15 mouse cellular contexts compared by ENCODE assay signal in genomic region chr14:71104617-71105016, GRCm38 (mm10).
"Had no signal": no experiment of that assay in that cellular context is flagged by ENCODE, and none has a peak within 500 bp of the region (broad histone marks: within the 10 kb centered on the region; RNA-seq: fewer than 3 reads in every experiment).

No protein-coding gene starts in this region.

- H3K4me3 ChIP-seq: neural tube, embryonic 13.5 days; neural tube, embryonic 15.5 days; stomach, embryonic 15.5 days had no signal

- DNase-seq: retina, postnatal 1 day; right cerebral cortex, postnatal 14 days; right cerebral cortex, postnatal 25 days; right cerebral cortex, postnatal 4 days; spleen, adult 18-20 months; thymus, adult 18-20 months; thymus, adult 2 months; thymus, postnatal 14 days; thymus, postnatal 25 days; thymus, postnatal 36 days; thymus, postnatal 4 days had no signal

- H3K9me3 ChIP-seq: neural tube, embryonic 13.5 days; neural tube, embryonic 15.5 days; stomach, embryonic 15.5 days had no signal

- H3K36me3 ChIP-seq: neural tube, embryonic 13.5 days; neural tube, embryonic 15.5 days; stomach, embryonic 15.5 days had no signal

- H3K4me2 ChIP-seq: neural tube, embryonic 13.5 days; neural tube, embryonic 15.5 days; stomach, embryonic 15.5 days had no signal

- H3K9ac ChIP-seq: neural tube, embryonic 13.5 days; neural tube, embryonic 15.5 days; stomach, embryonic 15.5 days had no signal

- H3K4me1 ChIP-seq: neural tube, embryonic 13.5 days; neural tube, embryonic 15.5 days; stomach, embryonic 15.5 days had no signal

- H3K27me3 ChIP-seq: neural tube, embryonic 13.5 days; neural tube, embryonic 15.5 days; stomach, embryonic 15.5 days had no signal

- H3K27ac ChIP-seq: neural tube, embryonic 13.5 days; neural tube, embryonic 15.5 days; stomach, embryonic 15.5 days; stomach, postnatal 0 days had no signal
